Mouse (Mus musculus): ENCODE measurements around the gene Fbxl5. TPM values are rescaled to one million over a fixed set of nuclear protein-coding genes. Genes with fewer than 3 reads are reported as not detected.

Gene Fbxl5
- polyA plus RNA-seq, 1 experiment from 2014 or later = 61.6 TPM

GRCm38 (mm10) chr5:43822199-43822598, 761 bp upstream of the Fbxl5 start:
- H3K27me3 ChIP-seq (replicated peaks; ENCODE audit: control insufficient read depth, insufficient read depth, low read length) = no peaks in the 10 kb centered on the region
- H3K36me3 ChIP-seq (ENCODE audit: control insufficient read depth, insufficient read depth, low read length) = no peaks in the 10 kb centered on the region
- no peaks in the 10 kb centered on the region for H3K4me1 ChIP-seq (ENCODE audit: control insufficient read depth, insufficient read depth, low read length)
- ATAC-seq (ENCODE audit: low read depth) (no peak), DNase-seq (ENCODE audit: low spot score) (no peak)
- H3K9ac ChIP-seq (ENCODE audit: low read depth, low read length) = no peak overlapping the region
- H3K27ac ChIP-seq (replicated peaks; ENCODE audit: low read depth, low read length) = no peak overlapping the region
- WGBS = 80% methylated on average over 8 of the region's 8 CpGs
- no peak overlapping the region for H3K4me2 ChIP-seq (ENCODE audit: low read depth, low read length)
- H3K4me3 ChIP-seq (ENCODE audit: low read depth, low read length) = no peak overlapping the region
- H3K9me3 ChIP-seq (ENCODE audit: control insufficient read depth, low read length) = no peaks in the 10 kb centered on the region

DNA sequence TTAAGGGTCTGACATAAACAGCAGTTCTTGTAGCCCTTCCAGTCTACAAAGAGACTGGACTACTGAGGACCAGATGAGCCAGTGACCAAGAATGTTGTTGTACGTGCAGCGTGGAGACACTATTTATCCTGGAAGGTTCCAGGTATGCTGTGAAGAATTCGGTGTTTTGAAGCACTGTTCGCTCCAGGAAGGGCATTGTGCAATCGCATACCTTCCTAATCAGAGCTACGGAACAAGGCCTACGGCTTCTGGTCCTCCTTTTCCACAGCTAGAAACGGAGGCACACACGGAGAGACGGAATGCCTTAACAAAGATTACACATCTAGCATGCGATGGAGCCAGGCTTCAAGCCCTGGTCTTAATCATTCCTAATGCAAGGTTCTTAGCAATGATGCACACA, 653 bp downstream of the Fbxl5 start:
- H3K9ac ChIP-seq (ENCODE audit: low read depth, low read length) = no peak overlapping the region
- 80% methylated on average over 11 of the region's 11 CpGs for WGBS
- no peaks in the 10 kb centered on the region for H3K9me3 ChIP-seq (ENCODE audit: control insufficient read depth, low read length)
- no peak overlapping the region for H3K4me2 ChIP-seq (ENCODE audit: low read depth, low read length)
- no peaks in the 10 kb centered on the region for H3K36me3 ChIP-seq (ENCODE audit: control insufficient read depth, insufficient read depth, low read length)
- no peak overlapping the region for H3K27ac ChIP-seq (replicated peaks; ENCODE audit: low read depth, low read length)
- H3K27me3 ChIP-seq (replicated peaks; ENCODE audit: control insufficient read depth, insufficient read depth, low read length) = no peaks in the 10 kb centered on the region
- H3K4me3 ChIP-seq (ENCODE audit: low read depth, low read length) = no peak overlapping the region
- no peaks in the 10 kb centered on the region for H3K4me1 ChIP-seq (ENCODE audit: control insufficient read depth, insufficient read depth, low read length)
- ATAC-seq (ENCODE audit: low read depth) (no peak), DNase-seq (ENCODE audit: low spot score) (no peak)

DNA sequence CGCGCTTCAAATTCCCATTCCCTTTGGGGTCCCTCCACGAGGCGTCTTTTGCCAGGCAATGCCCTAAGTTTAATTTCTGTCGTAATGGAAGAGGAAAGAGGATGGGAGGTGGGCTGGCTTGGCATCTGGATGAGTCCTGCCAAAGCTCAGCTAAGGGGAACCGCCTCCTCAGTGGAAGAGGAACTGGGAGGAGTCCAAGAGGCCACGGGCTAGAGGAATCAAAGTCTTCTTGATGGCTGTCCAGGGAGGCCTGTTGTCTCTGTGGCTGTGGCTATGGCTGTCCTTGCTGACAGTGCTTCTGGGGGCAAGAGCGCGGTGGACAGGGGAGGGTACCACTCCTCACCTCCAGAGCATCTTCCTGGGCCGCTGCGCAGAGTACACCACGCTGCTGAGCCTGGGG, 2.7 kb downstream of the Fbxl5 start, which contains the start of gene Bst1:
Bst1 (plus strand) TSS at position 191 of the 400 bp plus-strand sequence.
- Histone ChIP-seq H3K4me2 (ENCODE audit: low read depth, low read length) (no peak within 1 kb of the TSS), H3K4me1 (ENCODE audit: control insufficient read depth, insufficient read depth, low read length) (no peaks in the 10 kb centered on the region), H3K27ac (replicated peaks; ENCODE audit: low read depth, low read length) (no peak within 1 kb of the TSS), H3K36me3 (ENCODE audit: control insufficient read depth, insufficient read depth, low read length) (no peaks in the 10 kb centered on the region), H3K4me3 (ENCODE audit: low read depth, low read length) (no peak within 1 kb of the TSS), H3K9me3 (ENCODE audit: control insufficient read depth, low read length) (no peaks in the 10 kb centered on the region), H3K9ac (ENCODE audit: low read depth, low read length) (no peak within 1 kb of the TSS), H3K27me3 (replicated peaks; ENCODE audit: control insufficient read depth, insufficient read depth, low read length) (no peaks in the 10 kb centered on the region)
- WGBS = 53% methylated on average over 12 of the region's 12 CpGs
- ATAC-seq (ENCODE audit: low read depth) = no peak
- DNase-seq (ENCODE audit: low spot score) = peak; percentile 22

GRCm38 (mm10) chr5:43815769-43816168, 5.7 kb downstream of the Fbxl5 start:
- no peak overlapping the region for H3K9ac ChIP-seq (ENCODE audit: low read depth, low read length)
- H3K27me3 ChIP-seq (replicated peaks; ENCODE audit: control insufficient read depth, insufficient read depth, low read length) = no peaks in the 10 kb centered on the region
- H3K4me2 ChIP-seq (ENCODE audit: low read depth, low read length) = no peak overlapping the region
- WGBS = 44% methylated on average over 1 of the region's 1 CpGs
- DNase-seq (ENCODE audit: low spot score) = no peak
- no peak overlapping the region for H3K27ac ChIP-seq (replicated peaks; ENCODE audit: low read depth, low read length)
- no peaks in the 10 kb centered on the region for H3K4me1 ChIP-seq (ENCODE audit: control insufficient read depth, insufficient read depth, low read length)
- H3K9me3 ChIP-seq (ENCODE audit: control insufficient read depth, low read length) = no peaks in the 10 kb centered on the region
- no peak overlapping the region for H3K4me3 ChIP-seq (ENCODE audit: low read depth, low read length)
- ATAC-seq (ENCODE audit: low read depth) = no peak
- no peaks in the 10 kb centered on the region for H3K36me3 ChIP-seq (ENCODE audit: control insufficient read depth, insufficient read depth, low read length)

DNA sequence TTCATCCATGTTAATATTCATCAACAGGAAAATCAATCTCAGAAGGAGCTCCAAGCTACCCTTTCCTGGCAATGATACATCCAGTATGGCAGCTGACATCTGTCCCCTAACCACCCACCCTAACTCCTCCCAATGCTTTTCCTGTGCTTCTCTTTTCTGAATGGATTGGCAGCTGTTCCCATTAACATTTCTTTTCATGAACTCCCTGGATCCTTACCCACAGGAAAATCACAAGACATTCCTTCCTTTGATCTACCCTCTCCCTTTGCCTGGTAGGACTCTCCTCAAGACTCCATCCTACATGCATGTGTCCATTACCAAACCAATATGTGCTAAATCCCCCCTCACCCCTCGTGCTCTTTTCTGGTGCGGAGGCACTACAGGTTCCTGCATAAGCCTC, 6.9 kb downstream of the Fbxl5 start:
- Histone ChIP-seq H3K4me3 (ENCODE audit: low read depth, low read length) (no peak overlapping the region), H3K4me1 (ENCODE audit: control insufficient read depth, insufficient read depth, low read length) (no peaks in the 10 kb centered on the region), H3K27ac (replicated peaks; ENCODE audit: low read depth, low read length) (no peak overlapping the region), H3K9ac (ENCODE audit: low read depth, low read length) (no peak overlapping the region), H3K9me3 (ENCODE audit: control insufficient read depth, low read length) (no peaks in the 10 kb centered on the region), H3K4me2 (ENCODE audit: low read depth, low read length) (no peak overlapping the region), H3K36me3 (ENCODE audit: control insufficient read depth, insufficient read depth, low read length) (no peaks in the 10 kb centered on the region), H3K27me3 (replicated peaks; ENCODE audit: control insufficient read depth, insufficient read depth, low read length) (no peaks in the 10 kb centered on the region)
- DNase-seq (ENCODE audit: low spot score) (no peak), ATAC-seq (ENCODE audit: low read depth) (no peak)
- 82% methylated on average over 2 of the region's 2 CpGs for WGBS

- Histone ChIP-seq H3K4me2 (ENCODE audit: low read depth, low read length) (no peak overlapping the region), H3K27ac (replicated peaks; ENCODE audit: low read depth, low read length) (no peak overlapping the region), H3K4me1 (ENCODE audit: control insufficient read depth, insufficient read depth, low read length) (no peaks in the 10 kb centered on the region), H3K27me3 (replicated peaks; ENCODE audit: control insufficient read depth, insufficient read depth, low read length) (no peaks in the 10 kb centered on the region), H3K9ac (ENCODE audit: low read depth, low read length) (no peak overlapping the region), H3K36me3 (ENCODE audit: control insufficient read depth, insufficient read depth, low read length) (no peaks in the 10 kb centered on the region), H3K9me3 (ENCODE audit: control insufficient read depth, low read length) (no peaks in the 10 kb centered on the region), H3K4me3 (ENCODE audit: low read depth, low read length) (no peak overlapping the region)
- 77% methylated on average over 1 of the region's 1 CpGs for WGBS
- DNase-seq (ENCODE audit: low spot score) (no peak), ATAC-seq (ENCODE audit: low read depth) (no peak)
These were observed 10.9 kb downstream of the Fbxl5 start for GRCm38 (mm10) chr5:43810427-43811062.

DNA sequence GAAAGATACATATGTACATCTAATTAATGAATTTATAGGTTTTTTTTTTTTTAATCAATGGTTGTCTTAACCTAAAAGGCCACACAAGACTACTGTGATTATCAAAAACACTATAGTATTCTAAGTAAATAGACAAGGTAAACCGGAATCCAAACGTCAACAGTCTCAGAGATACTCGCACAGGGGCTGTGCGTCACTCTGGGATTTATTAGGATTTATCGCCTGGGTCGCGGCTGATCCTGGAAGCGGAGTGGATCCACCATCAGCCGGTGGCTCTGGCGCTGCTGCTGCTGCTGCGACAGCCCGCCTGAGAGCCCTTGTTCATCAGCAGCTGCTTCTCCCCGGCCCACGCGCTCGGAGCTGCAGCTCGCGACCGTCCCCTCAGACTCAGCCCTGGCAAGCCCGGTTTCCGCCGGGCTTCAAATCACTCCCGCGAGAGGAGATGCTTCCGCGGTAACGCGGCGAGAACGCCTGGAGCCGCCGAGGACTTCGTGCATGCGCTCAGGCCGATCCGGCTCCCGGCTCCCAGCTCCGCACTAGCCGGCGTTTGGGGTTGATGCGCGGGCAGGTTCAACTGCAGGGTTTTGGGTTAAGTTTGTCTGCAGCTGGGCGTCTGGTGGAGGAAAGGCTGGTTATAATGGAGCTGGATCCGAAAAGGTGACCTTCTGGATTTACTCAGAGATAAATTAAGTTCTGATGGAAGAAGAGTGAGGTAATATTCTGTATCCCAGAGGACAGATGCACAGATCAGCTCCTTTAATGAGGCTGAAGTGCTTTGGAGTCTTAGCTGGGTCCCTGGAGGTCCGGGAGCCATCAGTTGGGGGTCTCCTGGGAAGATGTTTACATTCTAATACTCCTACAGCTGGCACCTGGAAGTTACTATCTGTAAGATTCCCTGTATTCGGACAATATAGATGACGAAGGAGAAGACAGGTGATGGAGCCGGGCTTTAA, 13.4 kb downstream of the Fbxl5 start:
- Histone ChIP-seq H3K4me1 (ENCODE audit: control insufficient read depth, insufficient read depth, low read length) (no peaks in the 10 kb centered on the region), H3K9ac (ENCODE audit: low read depth, low read length) (peak overlapping the region; percentile 79), H3K27me3 (replicated peaks; ENCODE audit: control insufficient read depth, insufficient read depth, low read length) (no peaks in the 10 kb centered on the region), H3K9me3 (ENCODE audit: control insufficient read depth, low read length) (no peaks in the 10 kb centered on the region), H3K27ac (replicated peaks; ENCODE audit: low read depth, low read length) (peak overlapping the region; percentile 78), H3K4me3 (ENCODE audit: low read depth, low read length) (peak overlapping the region; percentile 55), H3K36me3 (ENCODE audit: control insufficient read depth, insufficient read depth, low read length) (no peaks in the 10 kb centered on the region), H3K4me2 (ENCODE audit: low read depth, low read length) (peak overlapping the region; percentile 83)
- DNase-seq (ENCODE audit: low spot score) (peak; percentile 95), ATAC-seq (ENCODE audit: low read depth) (peak; percentile 98)
- WGBS = 4% methylated on average over 46 of the region's 48 CpGs

DNA sequence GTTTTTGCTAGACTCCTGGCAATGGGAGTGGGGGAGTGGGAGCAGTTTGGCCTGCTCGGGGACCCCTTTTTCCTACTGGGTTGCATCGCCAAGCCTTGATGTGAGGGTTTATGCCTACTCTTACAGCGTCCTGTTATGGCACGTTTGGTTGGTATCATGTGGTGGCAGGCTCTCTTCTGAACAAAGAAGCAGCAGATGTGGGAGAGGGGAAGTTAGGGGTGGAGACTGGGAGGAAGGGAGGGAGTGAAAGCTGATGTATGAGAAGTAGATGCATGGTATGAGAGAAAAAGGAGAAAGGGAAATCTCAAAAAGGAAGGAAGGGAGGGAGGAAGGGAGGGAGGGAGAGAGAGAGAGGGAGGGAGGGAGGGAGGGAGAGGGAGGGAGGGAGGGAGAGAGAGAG, 14.5 kb downstream of the Fbxl5 start:
- no peak for ATAC-seq (ENCODE audit: low read depth)
- Histone ChIP-seq H3K9me3 (ENCODE audit: control insufficient read depth, low read length) (no peaks in the 10 kb centered on the region), H3K27ac (replicated peaks; ENCODE audit: low read depth, low read length) (no peak overlapping the region), H3K4me2 (ENCODE audit: low read depth, low read length) (no peak overlapping the region), H3K4me1 (ENCODE audit: control insufficient read depth, insufficient read depth, low read length) (no peaks in the 10 kb centered on the region), H3K27me3 (replicated peaks; ENCODE audit: control insufficient read depth, insufficient read depth, low read length) (no peaks in the 10 kb centered on the region), H3K36me3 (ENCODE audit: control insufficient read depth, insufficient read depth, low read length) (no peaks in the 10 kb centered on the region), H3K9ac (ENCODE audit: low read depth, low read length) (no peak overlapping the region), H3K4me3 (ENCODE audit: low read depth, low read length) (no peak overlapping the region)
- DNase-seq (ENCODE audit: low spot score) = no peak
- 67% methylated on average over 4 of the region's 4 CpGs for whole genome bisulfite sequencing
